In the genomic region with DNA sequence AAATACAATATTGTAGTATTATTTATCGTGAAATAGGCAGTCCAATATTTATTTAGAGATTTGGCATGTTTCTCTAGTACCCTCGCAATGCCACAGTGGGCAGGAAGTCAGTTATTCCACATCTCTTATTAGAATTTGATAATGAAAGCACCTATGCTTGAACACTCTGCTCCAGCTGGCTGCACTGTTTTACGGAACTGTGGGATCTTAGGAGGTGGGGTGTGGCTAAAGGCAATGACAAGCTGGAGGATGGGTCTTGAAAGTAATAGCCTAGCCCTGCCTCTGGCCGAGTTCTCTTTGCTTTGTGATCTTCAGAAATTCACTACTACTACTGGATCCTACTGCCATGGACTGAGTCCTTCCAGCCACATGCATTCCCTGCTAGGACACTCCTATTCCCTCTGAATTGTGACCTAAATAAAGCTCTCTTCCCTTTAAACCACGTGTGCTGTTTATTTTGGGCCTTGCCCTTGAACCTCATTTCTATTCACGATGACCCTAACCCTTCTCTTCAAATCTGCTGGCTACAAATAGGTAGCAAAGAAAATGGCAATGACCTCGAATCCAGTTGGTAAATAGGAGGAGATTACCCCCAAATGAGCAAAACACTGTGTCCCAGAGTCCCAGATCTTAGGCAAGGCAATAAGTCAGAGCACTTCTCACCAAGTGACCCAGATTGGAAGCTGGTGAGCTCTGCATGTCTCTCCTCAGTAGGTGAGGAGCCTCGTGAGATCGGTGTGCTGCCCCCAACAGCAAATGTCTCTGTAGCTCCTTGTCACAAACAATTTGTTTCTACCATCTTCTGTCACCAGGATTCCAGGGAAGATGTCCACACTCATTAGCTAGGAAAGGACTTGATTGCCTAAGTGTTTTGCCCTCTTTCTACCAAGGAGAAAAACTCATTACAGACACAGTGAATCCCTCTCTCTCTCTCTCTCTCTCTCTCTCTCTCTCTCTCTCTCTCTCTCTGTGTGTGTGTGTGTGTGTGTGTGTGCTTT, we compare ENCODE assay signal across 16 mouse cellular contexts.
DNase-seq lines count a peak whose midpoint lies in the region; ATAC-seq and TF ChIP-seq lines count a peak whose summit lies in the region.
"Had no signal": no experiment of that assay in that cellular context is flagged by ENCODE, and none has a peak within 500 bp of the region (broad histone marks: within the 10 kb centered on the region; RNA-seq: fewer than 3 reads in every experiment).

No protein-coding gene starts in this region.

- no peak overlapping the region for H3K4me3 ChIP-seq in heart, adult 2 months
- H3K4me3 ChIP-seq in hindbrain, postnatal 0 days (ENCODE audit: low read length) = no peak overlapping the region
- no peak overlapping the region for H3K4me3 ChIP-seq in hindbrain, embryonic 16.5 days (ENCODE audit: low read length)
- H3K4me3 ChIP-seq in heart, embryonic 15.5 days = no peak overlapping the region
- H3K4me3 ChIP-seq in layer of hippocampus, adult 2 months = no peak overlapping the region
- H3K4me3 ChIP-seq: kidney, embryonic 15.5 days; liver, embryonic 13.5 days; midbrain, embryonic 10.5 days had no signal

- H3K9ac ChIP-seq in heart, adult 2 months (ENCODE audit: low read depth, low read length) = no peak overlapping the region
- H3K9ac ChIP-seq in hindbrain, postnatal 0 days (replicated peaks; ENCODE audit: low read length) = no peak overlapping the region
- no peak overlapping the region for H3K9ac ChIP-seq in hindbrain, embryonic 16.5 days (ENCODE audit: low read depth, low read length)
- 0 out of 2 replicates have a peak overlapping the region, but pooled peaks have one; percentile 8 for H3K9ac ChIP-seq in heart, embryonic 15.5 days
- H3K9ac ChIP-seq: kidney, embryonic 15.5 days; liver, embryonic 13.5 days had no signal

- peak overlapping the region; percentile 86 for H3K27ac ChIP-seq in heart, adult 2 months
- H3K27ac ChIP-seq in hindbrain, postnatal 0 days = peak overlapping the region; percentile 15; the same call in 1 of the 2 replicates
- no peak overlapping the region for H3K27ac ChIP-seq in hindbrain, embryonic 16.5 days (ENCODE audit: low read depth, low read length)
- peak overlapping the region; percentile 77 for H3K27ac ChIP-seq in heart, embryonic 15.5 days
- no peak overlapping the region; the same call in 1 of the 2 replicates for H3K27ac ChIP-seq in layer of hippocampus, adult 2 months
- H3K27ac ChIP-seq: kidney, embryonic 15.5 days; liver, embryonic 13.5 days; midbrain, embryonic 10.5 days had no signal

- TF ChIP-seq EP300 in heart, adult 2 months (IDR thresholded peaks at IDR 0.05; ENCODE audit: insufficient read depth, low read depth, low read length) = no peak

- H3K4me1 ChIP-seq in heart, adult 2 months (ENCODE audit: control insufficient read depth, insufficient read depth, low read length) = peaks cover 10% of the 10 kb centered on the region
- 0 out of 2 replicates have a peak, but pooled peaks cover 5% of the 10 kb centered on the region for H3K4me1 ChIP-seq in hindbrain, postnatal 0 days (ENCODE audit: insufficient read depth, low read length)
- peaks cover 7% of the 10 kb centered on the region for H3K4me1 ChIP-seq in hindbrain, embryonic 16.5 days (ENCODE audit: control insufficient read depth, insufficient read depth, low read depth, low read length)
- H3K4me1 ChIP-seq in heart, embryonic 15.5 days (replicated peaks) = peaks cover 42% of the 10 kb centered on the region
- H3K4me1 ChIP-seq: kidney, embryonic 15.5 days; liver, embryonic 13.5 days had no signal

- no peak for ATAC-seq in hindbrain, postnatal 0 days
- no peak for ATAC-seq in hindbrain, embryonic 16.5 days
- ATAC-seq in heart, embryonic 15.5 days (replicated peaks; ENCODE audit: insufficient number of reproducible peaks, insufficient read depth, low FRiP score, low read depth) = peak; percentile 28; the same call in 1 of the 2 replicates
- ATAC-seq: forebrain, embryonic 16.5 days had no signal

- DNase-seq in heart, adult 2 months = no peak
- DNase-seq in heart, postnatal 4 days = no peak
- peak; percentile 28 for DNase-seq in hindbrain, postnatal 0 days (ENCODE audit: low spot score)
- DNase-seq in retina, embryonic 14.5 days (ENCODE audit: low spot score) = peak; percentile 74
- no peak for DNase-seq in adrenal gland, postnatal 14 days
- DNase-seq in layer of hippocampus, adult 2 months (ENCODE audit: low spot score in 2 of 2) = no peak
- DNase-seq: cerebellum, adult 9-10 months; gastrocnemius, postnatal 10 days; liver, embryonic 13.5 days; lung, postnatal 10 days; right cerebral cortex, postnatal 4 days had no signal

- TF ChIP-seq CTCF in heart, adult 2 months (IDR thresholded peaks at IDR 0.05) = no peak
- no peak for TF ChIP-seq CTCF in hindbrain, postnatal 0 days (IDR thresholded peaks at IDR 0.05; ENCODE audit: low read depth)
- no peak for TF ChIP-seq CTCF in layer of hippocampus, adult 2 months (conservative IDR thresholded peaks at IDR 0.05)

- H3K79me2 ChIP-seq in heart, adult 2 months (replicated peaks; ENCODE audit: control insufficient read depth, insufficient read depth, low read length) = no peaks in the 10 kb centered on the region; the same call in 1 of the 2 replicates

- H3K4me2 ChIP-seq in hindbrain, postnatal 0 days (ENCODE audit: low read depth, low read length) = no peak overlapping the region
- H3K4me2 ChIP-seq in hindbrain, embryonic 16.5 days (ENCODE audit: low read length) = no peak overlapping the region
- H3K4me2 ChIP-seq in heart, embryonic 15.5 days = peak overlapping the region; percentile 20
- H3K4me2 ChIP-seq: kidney, embryonic 15.5 days; liver, embryonic 13.5 days had no signal

- intact Hi-C loops in heart, adult 2 months (cut with DNase I) = no loop called here

- H3K36me3 ChIP-seq in heart, adult 2 months (ENCODE audit: control insufficient read depth, insufficient read depth, low read length) = peaks cover 10% of the 10 kb centered on the region
- H3K36me3 ChIP-seq in hindbrain, postnatal 0 days (ENCODE audit: insufficient read depth, low read length) = no peaks in the 10 kb centered on the region
- no peaks in the 10 kb centered on the region for H3K36me3 ChIP-seq in hindbrain, embryonic 16.5 days (ENCODE audit: control insufficient read depth, insufficient read depth, low read length)
- H3K36me3 ChIP-seq in heart, embryonic 15.5 days = no peaks in the 10 kb centered on the region
- H3K36me3 ChIP-seq: kidney, embryonic 15.5 days; liver, embryonic 13.5 days; midbrain, embryonic 10.5 days had no signal

- no peaks in the 10 kb centered on the region for H3K27me3 ChIP-seq in heart, adult 2 months (ENCODE audit: control insufficient read depth, insufficient read depth, low read length)
- no peaks in the 10 kb centered on the region for H3K27me3 ChIP-seq in hindbrain, postnatal 0 days (ENCODE audit: insufficient read depth, low read length)
- H3K27me3 ChIP-seq in hindbrain, embryonic 16.5 days (replicated peaks; ENCODE audit: control insufficient read depth, insufficient read depth, low read length) = no peaks in the 10 kb centered on the region
- H3K27me3 ChIP-seq in heart, embryonic 15.5 days = no peaks in the 10 kb centered on the region
- H3K27me3 ChIP-seq: kidney, embryonic 15.5 days; liver, embryonic 13.5 days had no signal

- TF ChIP-seq POLR2A in heart, adult 2 months (IDR thresholded peaks at IDR 0.05; ENCODE audit: insufficient read depth, low read depth, low read length) = no peak

- no peaks in the 10 kb centered on the region for H3K9me3 ChIP-seq in hindbrain, postnatal 0 days (ENCODE audit: low read length)
- no peaks in the 10 kb centered on the region for H3K9me3 ChIP-seq in hindbrain, embryonic 16.5 days (ENCODE audit: control insufficient read depth, low read length)
- no peaks in the 10 kb centered on the region for H3K9me3 ChIP-seq in heart, embryonic 15.5 days (replicated peaks)
- H3K9me3 ChIP-seq: kidney, embryonic 15.5 days; liver, embryonic 13.5 days; midbrain, embryonic 10.5 days had no signal

- 38% methylated on average over 9 of the region's 9 CpGs for WGBS in heart, adult 2 months
- 69% methylated on average over 9 of the region's 9 CpGs for WGBS in hindbrain, postnatal 0 days
- 75% methylated on average over 9 of the region's 9 CpGs for WGBS in hindbrain, embryonic 16.5 days
- 38% methylated on average over 9 of the region's 9 CpGs for WGBS in heart, embryonic 15.5 days

Comparison
In these comparisons a context has a peak if more than half of its experiments do, and no peak if none do; other contexts are left out.
1. H3K27ac ChIP-seq: peak in heart, adult 2 months (single experiment), hindbrain, postnatal 0 days (single experiment) and heart, embryonic 15.5 days (single experiment); none in hindbrain, embryonic 16.5 days (single experiment) and layer of hippocampus, adult 2 months (single experiment).
2. DNase-seq: peak in hindbrain, postnatal 0 days (single experiment) and retina, embryonic 14.5 days (single experiment); none in heart, adult 2 months (0 of 2), heart, postnatal 4 days (single experiment), adrenal gland, postnatal 14 days (single experiment) and layer of hippocampus, adult 2 months (0 of 2).